Mouse (Mus musculus): ENCODE measurements around the gene Tsku.

The Tsku gene

DNA sequence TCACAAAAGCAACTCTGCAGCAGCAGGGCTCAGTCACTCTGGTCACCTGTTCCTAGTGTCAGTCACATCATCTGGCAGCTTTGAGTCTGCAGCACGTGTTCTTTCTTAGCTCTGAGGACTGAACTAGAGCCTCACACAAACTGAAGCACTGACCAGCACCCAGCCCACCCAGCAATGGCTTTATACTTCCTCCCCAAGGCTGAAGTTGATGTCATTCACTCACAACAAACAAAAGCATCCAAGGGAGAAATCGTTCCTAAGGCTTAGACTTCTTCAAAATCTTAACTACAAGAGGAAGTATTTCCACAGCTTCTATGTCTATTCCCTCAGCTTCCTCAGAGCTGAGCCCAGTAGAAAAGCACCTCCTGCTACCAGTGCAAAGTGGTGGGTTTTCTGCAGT lies 32.8 kb downstream of the Tsku start:
- no peak for DNase-seq (ENCODE audit: low read depth, low spot score)

DNA sequence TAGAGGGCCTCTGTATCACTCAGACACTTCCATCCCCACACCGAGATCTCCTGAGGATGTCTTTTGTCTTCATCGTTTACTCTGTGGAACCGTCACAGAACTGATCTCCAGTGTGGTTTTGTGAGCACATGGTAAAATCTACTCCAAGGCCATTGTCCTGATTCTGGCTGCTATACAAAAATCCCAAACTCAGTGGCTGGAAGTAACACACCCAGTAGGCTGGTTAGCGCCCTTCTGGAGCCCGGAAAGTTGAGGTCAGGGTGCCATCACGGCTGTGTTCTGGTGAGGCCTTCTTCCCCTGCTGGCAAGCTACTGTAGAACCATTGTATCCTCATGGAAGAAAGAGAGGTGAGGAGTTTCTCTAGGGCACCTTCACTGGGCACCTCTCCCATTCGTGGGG lies 35.1 kb downstream of the Tsku start:
- no peak for DNase-seq (ENCODE audit: low read depth, low spot score)

DNA sequence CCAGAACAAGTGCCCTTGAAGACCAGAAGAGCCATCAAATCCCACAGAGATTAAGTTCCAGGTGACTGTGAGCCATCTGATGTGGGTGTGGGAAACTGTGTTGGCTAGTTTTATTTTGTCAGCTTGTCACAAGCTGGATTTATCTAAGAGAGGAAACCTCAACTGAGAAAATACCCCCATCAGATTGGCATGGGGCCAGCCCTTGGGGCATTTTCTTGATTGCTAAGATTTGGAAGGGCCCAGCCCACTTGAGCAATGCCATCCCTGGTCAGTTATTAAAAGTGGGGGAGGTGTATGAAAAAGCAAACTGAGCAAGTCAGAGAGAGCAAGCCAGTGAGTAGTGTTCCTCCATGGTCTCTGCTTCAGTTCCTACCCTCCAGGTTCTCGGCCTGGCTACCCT lies 36.9 kb downstream of the Tsku start:
- DNase-seq (ENCODE audit: low read depth, low spot score) = no peak

DNA sequence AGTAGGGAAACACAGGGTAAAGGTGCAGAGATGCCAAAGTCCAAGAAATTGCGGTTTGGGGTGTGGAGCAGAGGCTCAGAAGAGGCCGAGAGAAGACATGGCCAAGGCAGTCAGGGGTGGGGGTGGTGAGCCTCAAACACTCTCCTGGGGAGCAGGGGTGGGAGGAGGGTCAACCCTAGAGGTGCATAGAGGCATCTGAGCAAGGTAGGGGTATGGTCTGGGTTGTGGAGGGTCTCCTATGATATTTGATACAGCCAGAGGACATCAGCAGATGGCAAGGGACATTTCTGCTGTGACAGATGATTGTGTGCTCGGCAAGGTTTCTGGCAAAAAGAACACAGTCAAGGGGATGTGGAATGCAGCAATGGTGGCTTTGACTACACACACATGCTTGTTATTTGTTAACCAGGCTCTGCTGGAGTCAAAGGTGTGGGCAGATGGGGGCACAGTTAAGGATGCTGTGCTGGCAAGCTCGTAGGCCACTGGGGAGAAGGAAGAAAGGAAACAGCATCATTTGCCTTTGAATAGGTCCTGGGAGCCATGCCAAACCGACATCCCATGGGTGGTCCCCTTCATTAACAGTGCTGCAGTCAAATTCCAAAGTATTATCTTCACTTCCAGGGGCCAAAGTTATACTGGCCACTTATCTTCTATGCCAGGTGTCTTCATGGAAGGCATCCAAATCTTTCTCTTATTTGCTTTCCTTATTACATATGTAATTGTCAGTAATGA lies 37.7 kb downstream of the Tsku start:
- DNase-seq (ENCODE audit: low read depth, low spot score) = peak; percentile 10

DNA sequence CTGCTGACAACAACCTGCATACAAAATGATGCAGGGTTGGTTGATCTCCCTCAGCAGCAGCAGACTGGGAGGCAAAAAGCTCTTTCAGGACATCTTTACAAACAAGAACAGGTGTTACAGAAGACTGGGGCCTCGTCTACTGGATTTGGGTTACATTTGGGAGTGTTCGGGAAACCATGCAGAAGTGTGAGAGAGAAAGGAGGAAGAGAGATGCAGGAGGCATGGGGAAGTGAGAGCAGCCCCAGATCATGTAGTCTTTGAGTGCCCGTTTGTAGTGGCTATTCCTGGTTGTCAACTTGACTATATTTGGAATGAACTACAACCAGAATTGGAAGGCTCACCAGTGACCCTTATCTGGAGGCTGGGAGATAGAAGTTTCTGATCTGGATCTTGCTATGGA lies 38.7 kb downstream of the Tsku start:
- DNase-seq (ENCODE audit: low read depth, low spot score) = no peak

DNA sequence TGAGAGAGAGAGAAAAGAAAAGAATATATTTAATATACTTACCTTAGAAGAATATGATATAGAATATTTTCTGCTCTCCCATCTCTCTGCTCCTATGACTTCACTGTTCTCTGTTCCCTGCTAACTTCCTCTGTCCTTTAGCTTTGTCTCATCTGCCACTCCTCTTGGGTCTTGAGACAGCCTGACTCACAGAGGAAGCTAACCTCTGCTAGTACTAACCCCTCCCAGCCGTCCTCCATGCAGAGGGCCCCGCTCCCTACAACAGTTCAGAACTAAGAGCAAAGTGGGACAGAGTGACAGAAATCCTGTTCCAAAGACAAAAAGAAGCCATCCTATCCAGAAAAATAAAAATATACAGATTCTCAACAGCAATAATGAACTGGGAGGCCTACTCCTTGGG lies 40.0 kb downstream of the Tsku start, which contains the start of gene Acer3:
Gene Acer3 (minus strand): TSS at position 126 of the 400 bp plus-strand sequence.
- DNase-seq (ENCODE audit: low read depth, low spot score) = no peak

DNA sequence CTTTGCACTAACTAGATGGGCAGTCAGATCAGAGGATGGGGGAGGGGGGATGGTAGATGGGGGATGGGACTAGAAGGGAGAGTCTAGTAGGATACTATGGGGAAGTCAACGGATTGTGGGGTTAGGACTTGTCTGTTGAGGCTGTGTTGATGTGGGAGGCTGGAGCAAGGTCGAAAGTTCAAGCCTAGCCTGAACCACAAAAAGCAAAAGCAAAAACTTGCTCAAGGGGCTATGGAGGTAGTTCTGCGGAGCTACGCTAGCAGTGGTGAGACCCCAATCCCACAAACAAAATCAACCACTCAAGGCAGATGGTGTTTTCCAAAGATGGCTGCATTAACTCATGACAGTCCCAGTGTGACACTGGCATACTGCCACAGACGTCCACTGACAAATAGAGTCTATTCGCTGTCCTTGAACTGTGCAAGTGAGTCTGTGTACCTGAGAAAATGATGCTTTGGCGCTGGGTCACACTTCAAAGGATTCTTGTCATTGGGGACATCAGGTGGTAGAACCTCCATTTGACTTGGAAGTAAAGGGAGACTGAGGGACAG lies 41.0 kb downstream of the Tsku start:
- DNase-seq (ENCODE audit: low read depth, low spot score) = no peak

DNA sequence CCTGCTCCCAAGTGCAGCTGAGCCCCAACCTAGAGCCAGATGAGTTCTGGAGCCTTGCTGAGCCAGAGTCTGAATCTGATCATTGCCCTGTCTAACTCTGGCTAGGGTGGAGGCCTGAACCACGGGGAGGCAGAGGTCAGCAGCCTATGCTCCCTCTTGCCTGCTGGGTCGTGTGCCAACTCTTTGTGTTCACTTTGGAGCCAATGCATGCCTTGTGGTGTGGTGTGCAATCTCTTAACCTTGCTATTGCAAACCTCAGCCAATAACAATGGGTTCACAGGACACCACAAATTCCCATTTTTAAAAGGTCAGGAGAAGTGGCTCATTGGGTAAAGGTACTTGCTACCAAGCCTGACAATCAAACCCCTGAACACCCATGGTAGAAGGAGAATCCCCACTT lies 44.6 kb downstream of the Tsku start:
- no peak for DNase-seq (ENCODE audit: low read depth, low spot score)

DNA sequence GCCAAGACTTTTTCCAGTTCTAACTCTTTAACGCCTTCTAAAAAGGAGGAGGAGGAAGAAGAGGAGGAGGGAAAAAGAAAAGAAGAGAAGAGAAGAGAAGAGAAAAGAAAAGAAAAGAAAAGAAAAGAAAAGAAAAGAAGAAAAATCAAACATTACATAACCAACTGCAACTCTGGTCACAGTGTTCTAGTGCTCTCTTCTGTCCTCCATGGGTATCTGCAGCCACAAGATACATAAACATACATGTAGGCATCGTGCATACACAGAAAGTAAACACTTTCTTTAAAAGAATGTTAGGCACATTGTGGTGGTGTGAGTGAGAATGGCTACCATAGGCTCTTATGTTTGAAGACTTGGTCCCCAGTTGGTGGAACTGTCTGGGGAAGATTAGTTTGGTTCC lies 46.0 kb downstream of the Tsku start:
- DNase-seq (ENCODE audit: low read depth, low spot score) = no peak

DNA sequence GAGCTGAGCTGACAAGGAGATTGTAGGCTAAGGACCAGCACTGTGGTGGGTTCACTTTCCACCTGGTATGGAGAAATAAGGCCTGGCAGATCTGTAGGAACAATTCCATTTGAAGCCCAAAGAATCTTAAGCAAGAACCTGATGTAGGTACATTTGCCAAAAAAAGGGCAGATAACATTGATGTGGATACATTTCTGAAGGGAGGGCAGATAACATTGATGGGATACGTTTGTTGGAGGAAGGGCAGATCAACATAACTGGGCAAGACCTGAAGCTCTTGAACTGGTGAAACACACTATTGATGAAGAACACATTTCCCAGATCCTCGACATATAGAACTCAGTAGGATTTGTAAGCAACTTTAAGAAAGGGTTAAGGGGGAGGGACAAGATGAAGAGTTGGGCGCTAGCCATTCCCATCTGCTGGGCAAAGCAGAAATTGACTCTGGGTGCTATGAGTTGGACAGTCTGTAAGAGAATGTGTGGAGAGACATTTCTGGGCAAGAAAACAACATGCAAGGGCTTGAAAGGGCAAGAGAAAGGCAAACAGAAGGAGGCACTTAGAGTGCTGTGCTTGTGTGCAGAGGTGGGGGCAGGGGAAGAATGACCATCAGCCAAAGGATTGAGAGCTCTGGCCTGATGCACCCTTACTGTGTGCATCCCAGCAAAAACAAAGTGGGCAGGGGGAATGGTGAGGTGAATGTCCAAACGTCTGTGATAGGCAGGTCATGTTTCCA lies 48.8 kb downstream of the Tsku start:
- no peak for DNase-seq (ENCODE audit: low read depth, low spot score)

DNA sequence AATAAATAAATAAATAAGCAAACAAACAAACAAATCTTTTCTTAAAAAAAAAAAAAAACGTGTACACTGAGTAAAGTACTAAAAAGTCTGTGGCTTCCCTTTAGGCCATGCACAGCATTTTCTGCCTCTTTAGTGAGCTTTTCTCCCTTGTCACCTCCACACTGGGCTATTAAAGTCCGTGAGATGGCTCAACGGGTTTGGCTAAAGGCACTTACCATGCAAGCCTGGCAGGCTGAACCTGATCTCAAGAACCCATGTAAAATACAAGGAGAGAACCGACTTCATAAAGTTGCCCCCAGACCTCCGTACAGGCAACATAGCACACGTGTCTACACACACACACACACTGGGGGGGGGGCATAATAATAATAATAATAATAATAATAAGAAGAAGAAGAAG lies 50.9 kb downstream of the Tsku start:
- DNase-seq (ENCODE audit: low read depth, low spot score) = no peak

DNA sequence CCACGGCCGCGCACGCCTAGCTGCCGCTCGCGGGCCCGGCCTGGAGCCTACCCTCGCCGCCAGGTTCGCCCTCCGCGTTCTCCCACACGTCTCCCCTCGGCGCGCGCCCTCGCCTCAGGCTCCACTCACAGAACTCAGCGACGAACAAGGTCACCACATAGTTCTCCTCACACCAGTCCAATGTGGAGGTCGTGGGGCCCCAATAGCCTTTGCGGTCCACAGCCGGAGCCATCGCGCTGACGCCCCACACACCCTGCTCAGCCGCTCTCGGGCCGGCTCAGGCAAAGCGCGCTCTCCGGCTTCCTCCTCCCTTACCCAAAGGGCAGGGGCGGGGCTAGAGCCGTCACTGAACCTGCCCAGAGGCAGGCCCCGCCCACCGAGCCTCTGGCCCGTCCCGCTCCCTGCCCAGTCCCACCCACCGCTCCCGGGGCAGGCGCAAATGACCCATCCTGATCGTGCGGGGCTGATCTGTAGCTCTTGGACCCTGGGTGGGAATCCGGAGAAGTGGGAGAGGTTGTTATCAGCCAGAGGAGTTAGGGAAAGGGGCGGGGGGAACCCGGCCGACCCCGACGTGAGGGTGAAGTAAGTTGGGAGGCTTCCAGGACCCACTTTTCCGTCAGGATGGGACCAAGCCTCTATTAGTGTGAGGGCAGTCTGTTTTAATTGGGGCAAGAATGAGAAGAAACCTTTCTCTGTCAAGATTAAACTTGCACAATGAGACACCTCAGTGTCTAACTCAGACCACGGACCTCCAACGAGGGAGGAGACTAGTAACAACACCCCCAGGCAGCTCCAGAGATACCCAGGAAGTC lies 51.7 kb downstream of the Tsku start:
- DNase-seq (ENCODE audit: low read depth, low spot score) = peak; percentile 87

DNA sequence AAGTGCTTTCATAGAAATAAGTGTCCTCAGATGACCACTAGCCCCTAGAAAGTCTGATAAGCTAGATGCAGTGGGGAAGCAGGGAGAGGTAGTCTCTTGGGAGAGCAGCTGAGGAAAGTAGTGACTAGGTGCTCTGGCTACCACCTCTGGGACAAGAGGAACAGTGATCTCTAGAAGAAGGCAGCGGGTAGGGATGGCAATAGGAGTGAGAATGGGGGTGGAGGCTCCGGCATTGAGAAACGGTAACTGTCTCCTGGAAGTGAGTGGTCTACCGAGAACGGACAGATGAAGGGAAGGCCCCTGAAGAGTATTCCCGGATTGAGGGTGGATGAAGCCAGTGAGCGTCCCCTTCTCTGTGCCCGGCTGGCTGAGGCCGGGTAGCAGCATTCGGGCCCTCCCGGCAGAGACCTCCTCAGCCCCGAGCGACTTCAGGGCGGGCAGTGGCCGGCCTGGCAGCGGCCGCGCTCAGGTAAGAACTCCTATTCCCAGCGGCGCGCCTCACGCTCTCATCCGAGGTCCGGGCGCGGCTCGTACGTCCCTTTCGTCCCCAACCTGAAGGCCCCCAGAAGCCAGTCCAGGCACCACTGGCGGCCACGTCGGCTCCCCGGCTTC lies 52.4 kb downstream of the Tsku start:
- peak; percentile 6 for DNase-seq (ENCODE audit: low read depth, low spot score)

DNA sequence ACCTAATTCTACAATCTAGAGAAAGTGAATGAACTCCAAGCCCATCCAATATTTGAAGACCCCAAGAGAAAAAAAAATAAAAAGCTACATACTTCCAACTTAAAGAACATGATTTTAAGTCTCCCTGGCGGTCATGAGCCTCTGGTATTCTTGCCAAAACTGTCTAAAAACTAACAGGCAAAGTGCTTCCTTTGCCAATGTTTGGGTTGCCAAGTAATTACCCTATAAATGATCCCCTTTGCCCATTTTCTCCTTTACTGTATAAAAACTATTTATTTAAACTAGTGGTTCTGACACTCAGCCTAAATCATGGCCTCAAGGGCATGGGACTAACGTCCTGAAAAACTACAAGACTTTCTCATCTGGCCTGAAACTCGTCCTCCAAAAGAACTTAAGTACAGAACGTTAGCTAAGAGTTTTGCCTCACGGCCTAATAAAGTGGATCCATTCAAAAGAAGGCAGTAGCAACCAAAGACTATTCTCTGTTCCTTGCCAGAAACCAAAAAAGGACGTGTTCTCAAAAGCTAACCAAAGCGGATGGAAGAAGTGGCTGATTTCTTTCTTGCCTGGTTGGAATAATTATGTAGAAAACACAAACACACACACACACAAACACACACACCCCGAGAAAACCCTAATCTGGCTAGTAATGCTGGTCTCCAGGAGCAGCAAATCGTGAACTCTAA lies 53.1 kb downstream of the Tsku start:
- no peak for DNase-seq (ENCODE audit: low read depth, low spot score)

DNA sequence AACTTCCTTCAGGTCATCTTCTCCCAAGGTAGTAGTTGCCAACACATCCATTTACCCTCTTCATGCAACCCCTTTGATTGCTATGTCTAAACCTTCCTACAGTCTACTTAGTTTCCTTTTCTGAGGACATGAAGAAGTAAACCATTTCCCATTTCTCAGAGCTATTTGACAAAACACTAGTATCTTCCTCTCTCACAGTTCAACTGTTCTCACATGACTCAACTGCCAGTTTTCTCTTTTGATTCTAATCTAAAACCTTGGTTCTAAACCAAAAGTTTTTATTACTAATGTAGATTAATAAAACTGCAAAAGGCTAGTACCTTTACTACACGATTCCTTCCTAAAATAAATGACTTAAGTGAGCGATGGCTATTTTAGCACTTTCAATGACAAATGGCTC lies 53.7 kb downstream of the Tsku start:
- DNase-seq (ENCODE audit: low read depth, low spot score) = no peak
